Mouse (Mus musculus): ENCODE data around the gene Mgat5.

The Mgat5 gene

DNA sequence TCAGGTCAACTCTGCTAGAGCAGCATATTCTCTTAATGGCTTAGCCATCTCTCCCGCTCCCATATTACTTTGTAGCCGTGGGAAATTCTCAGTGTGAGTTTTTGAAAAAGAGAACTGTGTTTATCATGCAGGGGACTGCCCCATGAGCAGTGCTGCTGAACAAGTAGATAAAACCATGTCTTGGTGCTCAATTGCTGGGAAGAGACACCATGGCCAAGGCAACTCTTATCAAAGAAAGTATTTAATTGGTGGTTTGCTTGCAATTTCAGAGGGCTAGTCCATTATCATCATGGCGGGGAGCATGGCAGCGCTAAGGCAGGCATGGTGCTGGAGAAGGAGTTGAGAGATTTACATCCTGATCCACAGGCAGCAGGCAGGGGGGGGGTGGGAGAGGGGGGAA is 54.9 kb downstream of the Mgat5 start:
- DNase-seq (ENCODE audit: low read depth, low spot score) = no peak

DNA sequence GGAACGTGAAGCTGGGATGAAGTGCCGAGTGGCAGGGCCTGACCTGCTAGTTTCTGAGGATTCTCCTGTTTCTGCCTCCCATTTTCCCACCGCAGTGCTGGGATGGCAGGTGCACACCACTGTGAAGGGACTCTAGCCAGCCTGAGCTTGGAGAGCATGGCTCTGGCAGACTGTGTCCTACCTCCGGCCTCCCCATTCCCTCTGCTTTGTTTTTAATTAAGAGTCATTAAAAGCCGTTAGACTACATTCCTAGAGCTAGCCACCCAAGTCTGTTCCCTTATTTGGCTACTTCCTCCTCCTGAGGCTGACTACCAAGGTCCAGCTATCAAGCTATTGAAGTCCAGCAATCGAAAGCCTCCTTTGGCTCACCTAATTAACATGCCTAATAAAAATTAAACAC is 56.2 kb downstream of the Mgat5 start:
- no peak for DNase-seq (ENCODE audit: low read depth, low spot score)

DNA sequence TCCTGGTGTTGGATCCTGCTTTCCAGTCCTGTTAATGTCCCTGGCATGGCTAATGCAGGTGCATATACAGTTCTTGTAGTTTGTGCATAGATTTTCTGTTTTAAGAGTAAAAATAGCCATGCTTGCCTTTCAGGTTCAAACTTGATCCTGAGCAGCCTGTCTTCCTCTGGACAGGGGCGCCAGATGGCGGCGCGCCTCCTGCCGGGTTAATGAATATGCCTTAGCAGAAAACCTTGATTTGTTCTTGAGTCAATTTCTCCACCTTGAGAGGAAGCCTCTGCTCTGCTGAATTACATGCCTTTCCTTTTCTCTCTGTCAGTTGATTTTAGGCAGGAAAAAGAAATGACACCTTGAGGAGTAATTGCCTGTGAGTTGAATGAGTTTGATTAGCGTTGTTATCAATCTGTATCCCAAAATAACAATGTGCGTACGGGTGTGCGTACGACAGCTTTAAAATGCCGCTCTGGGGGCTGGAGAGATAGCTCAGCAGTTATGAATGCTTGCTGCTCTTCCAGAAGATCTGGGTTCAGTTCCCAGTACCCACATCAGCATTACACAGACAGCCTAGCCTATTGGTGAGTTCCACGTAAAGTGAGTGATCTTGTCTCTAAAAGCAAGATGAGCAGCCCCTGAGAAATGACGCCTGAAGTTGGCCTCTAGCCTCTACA is 57.5 kb downstream of the Mgat5 start:
- no peak for DNase-seq (ENCODE audit: low read depth, low spot score)

DNA sequence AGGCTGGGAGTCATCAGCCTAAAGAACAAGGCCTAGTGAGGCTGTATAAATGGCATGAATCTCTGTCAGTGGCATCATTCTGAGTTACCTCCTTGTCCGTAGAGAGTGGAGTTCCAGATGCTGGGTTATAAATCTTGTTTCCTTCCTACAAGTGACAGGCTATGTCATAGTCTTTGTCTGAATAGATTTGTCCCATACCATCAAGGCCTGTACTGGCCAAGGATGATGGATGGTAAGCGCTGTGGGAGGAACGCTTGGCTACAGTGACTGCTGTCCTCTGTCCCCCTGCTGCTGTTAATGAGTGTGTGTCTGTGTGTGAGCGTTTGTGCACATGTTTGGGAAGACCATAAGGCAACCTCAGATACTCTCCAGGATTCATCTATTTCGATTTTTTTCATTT is 63.2 kb downstream of the Mgat5 start:
- no peak for DNase-seq (ENCODE audit: low read depth, low spot score)

DNA sequence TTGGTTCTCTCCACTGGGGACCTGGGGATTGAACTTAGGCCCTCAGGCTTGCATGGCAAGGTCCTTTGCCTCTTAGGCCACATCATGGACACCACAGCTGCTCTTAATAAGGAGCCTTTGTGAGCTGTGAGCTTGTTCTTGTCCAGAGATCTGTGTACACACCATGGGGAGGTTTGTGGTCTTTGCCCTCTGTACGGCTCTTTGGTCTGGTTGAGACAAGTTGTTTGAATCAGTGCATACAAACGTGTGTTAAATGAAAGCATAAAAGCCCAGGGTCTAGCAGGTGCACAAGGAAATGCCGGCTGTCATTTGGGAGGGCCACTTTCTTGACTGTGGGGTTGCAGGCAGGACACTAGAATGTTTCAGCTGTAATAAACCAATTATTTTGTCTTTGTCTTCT is 64.5 kb downstream of the Mgat5 start:
- DNase-seq (ENCODE audit: low read depth, low spot score) = no peak

DNA sequence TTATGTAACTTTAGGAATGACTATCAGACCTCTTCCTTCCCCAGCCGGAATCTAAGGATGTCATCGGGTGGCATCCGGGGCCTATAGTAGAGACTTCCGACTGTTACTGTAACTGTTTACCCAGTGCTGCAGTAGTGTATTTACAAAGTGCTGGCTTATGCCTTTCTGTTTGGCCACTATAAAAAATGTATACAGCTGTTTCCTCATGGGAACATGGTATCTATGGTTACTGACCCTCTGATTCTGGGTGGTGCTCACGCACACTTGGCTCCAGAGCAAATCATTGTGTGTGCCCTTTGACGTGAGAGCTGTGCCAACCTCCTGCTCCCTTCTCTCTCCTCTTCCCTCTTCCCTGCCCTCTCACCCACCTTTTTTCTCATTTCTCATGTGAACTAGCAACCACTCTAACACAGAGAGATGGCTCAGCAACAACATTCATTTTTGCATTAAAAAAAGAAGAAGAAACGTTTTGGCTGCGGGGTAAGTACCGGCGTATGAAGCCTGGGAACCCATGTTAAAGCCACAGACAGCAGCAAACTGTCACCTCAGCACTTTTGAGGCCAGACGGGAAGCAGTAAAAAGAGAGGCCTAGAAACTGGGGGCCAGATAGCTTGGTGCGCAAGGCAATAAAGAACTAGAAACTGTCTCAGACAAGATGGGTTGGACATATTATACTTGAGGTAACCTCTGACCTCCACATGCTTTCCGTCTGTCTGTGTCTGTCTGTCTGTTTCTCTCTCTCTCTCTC is 65.6 kb downstream of the Mgat5 start:
- DNase-seq (ENCODE audit: low read depth, low spot score) = no peak

DNA sequence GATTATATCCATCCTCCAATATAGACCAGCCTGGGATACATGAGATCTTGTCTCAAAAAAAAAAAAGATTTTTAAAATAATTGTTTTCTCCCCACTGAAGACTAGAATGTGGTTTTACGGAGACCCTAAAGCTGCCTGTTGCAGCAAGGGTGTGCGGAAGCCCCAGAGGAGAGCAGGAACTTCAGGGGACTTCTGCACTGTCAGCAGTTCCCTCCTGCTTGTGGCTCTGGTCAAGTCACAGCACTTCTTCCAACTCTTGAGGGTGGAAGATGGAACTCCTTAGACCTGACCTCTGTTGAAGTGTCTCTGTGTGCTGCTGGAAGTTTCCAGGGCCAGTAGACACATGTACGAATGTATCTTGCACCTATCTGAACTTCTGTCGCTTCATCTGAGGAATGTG is 66.3 kb downstream of the Mgat5 start:
- DNase-seq (ENCODE audit: low read depth, low spot score) = no peak

DNA sequence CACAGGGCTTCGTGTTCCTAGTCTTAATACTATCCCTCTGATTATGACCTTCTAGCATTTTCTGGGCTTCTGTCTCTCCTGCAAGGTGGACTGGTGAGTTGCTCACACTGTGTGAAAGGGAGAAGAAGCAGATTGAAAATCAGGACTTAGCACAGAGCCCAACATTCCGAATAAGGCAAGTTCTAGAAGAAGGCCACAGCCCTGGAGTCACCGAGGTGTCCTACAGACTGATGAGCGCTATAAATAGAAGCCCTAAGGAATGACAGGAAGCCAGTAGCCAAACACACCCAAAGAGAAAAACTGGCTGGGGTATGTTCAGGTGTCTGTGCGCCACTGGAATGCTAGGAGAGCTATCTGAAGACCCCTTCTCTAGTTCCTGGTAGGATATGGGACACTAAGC is 68.5 kb downstream of the Mgat5 start:
- DNase-seq (ENCODE audit: low read depth, low spot score) = no peak

DNA sequence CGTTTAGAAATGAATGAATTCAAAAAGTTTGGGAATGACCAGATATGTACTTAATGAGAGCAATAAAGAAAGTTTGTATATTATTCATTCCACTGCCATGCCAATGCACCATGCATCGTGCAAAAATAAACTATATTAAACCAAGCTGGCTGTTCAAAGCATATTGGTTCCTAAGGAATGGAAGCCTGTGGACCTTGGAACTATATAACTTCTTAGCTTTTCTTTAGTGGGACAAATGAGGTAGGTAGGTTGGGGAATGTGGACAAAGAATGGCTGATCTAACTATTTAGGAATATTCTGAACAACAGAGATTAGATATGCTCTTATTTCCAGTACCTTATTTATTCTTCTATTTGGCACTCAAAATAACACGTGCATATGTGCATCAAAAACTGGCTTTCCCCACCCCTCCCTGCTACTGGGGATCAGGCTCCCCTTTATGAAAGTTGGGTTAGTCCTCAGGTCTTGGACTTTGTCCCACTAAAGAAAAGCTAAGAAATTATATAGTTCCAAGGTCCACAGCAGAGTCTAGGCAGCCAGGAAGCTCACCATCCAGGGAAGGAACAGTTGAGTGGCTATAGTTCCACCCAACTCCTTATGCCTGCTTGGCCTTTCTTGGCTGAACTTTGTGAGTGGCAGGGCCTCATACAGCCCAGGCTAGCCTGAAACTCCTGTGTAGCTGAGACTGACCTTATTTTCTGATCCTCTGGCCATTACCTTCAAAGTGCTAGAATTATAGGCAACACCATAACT is 70.9 kb downstream of the Mgat5 start:
- no peak for DNase-seq (ENCODE audit: low read depth, low spot score)

DNA sequence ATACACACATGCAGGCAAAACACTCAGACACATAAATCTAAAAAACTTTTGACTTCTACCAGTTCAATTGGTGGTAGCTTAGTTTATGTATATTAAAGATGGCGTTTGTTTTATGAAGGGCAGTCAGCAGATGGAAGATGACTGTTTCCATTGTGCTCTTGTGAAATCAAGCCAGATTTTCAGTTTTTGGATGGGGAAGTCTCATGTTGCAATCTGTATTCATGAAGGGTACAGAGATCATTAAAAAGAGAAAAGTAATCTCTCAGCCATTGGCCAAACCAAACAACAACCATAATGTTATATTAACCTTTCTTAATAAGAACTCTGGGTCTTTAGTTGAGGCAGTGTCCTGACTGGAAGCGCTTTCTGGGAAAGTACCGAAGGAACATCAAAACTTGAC is 73.3 kb downstream of the Mgat5 start:
- DNase-seq (ENCODE audit: low read depth, low spot score) = no peak

DNA sequence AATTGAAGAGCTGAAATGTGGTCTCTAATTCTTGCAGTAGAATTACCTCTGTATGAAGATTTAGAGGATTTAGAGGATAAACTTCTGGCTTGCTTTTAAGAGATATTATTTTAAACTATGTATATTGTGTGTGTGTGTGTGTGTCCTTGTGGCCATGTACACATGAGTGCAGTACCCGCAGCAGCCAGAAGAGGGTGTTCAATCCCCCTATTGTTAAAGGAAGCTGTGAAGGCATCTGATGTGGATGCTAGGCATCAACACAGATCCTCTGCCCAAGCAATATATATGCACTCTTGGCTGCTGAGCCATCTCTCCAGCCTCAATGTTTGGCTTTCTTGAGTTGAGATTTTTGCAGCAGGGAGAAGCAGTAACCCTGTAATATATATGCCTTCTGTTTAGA is 75.4 kb downstream of the Mgat5 start:
- no peak for DNase-seq (ENCODE audit: low read depth, low spot score)

DNA sequence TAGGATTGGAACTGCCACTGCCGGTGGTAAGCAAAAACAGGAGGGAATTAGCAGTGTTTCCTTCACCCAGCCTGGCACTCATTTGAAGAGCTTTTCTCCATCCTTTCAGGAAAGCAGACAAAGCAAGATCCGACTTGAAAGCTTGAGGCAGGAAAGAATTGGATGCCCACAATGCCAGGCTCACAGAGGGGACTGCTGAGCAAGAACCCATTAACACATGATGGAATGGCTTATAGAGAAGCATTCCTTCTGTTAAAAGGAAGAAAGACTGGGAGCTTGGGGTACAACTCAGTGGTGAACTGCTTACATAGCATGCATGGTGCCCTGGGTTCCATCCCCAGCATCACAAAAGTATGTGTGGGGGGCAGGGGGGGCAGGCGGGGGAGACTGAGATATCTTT is 80.2 kb downstream of the Mgat5 start:
- DNase-seq (ENCODE audit: low read depth, low spot score) = no peak

DNA sequence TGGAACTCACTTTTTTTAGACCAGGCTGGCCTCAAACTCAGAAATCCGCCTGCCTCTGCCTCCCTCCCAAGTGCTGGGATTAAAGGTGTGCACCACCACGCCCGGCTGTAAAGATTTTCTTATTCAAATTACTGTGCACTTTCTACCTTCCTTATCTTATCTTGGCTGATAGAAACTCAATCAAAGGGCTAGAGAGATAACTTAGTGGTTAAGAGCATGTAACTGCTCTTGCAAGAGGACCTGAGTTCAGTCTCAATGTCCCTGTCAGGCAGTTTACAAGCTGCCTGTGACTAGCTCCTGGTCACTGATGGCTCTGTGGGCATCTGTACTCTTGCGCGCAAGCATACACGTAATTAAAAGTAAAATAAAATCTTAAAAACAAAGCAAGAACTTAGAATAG is 82.7 kb downstream of the Mgat5 start:
- no peak for DNase-seq (ENCODE audit: low read depth, low spot score)

DNA sequence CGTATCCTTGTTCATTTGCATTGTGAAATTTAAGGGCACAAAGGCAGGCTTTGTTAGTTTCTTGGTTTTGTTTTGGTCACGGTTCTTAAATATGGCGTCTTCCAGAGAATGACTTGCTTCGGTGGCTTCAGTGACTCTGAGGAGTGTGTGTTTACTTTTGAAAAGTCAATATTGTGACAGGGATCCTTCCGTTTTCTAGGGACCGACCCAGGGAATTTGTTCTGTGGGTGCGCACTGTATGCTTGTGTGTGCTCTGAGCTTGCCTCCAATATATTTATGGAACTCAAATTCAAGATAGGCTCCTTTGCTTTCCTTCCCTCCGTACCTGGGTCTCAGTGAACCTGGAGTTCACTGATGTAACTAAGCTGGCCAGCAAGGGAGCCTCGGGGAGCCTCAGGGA is 86.1 kb downstream of the Mgat5 start:
- DNase-seq (ENCODE audit: low read depth, low spot score) = no peak

DNA sequence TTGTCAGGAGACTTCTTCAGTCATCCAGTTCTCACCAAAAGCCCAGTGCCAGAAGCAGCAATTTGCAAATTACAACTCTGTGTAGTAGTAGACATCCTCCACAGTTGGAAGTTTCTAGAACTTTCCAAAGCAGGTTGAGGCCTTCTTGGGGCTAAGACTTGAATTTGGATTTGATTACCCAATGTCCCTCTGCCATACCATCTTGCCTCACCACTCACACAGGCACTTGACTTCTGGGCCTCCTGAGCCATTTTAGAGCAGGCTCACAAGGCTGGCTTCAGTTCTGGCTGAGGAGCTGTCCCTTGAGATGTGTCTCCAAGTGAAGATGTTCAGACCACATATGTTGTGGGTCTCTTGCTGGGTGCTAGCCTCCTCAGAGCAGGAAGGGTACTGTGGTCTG is 86.9 kb downstream of the Mgat5 start:
- DNase-seq (ENCODE audit: low read depth, low spot score) = no peak

DNA sequence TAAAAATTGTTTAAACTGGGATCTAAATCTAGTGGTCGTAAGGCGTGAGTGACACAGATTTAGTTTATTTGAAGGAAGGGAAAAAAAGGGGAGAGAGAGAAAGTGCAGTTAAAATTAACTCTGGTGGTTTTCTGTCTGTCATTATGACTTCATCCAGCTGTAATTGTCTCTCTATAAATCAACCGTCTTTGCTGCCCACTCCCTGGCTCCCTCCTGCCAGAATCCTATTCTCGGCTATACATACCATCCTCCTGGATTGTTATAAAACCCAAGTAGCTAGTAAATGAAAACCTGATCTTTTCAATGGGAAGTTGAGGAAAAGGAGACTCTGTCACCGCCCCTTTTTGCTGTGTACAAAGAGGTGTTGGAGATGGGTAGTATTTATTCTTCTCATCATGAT is 88.5 kb downstream of the Mgat5 start:
- DNase-seq (ENCODE audit: low read depth, low spot score) = no peak

DNA sequence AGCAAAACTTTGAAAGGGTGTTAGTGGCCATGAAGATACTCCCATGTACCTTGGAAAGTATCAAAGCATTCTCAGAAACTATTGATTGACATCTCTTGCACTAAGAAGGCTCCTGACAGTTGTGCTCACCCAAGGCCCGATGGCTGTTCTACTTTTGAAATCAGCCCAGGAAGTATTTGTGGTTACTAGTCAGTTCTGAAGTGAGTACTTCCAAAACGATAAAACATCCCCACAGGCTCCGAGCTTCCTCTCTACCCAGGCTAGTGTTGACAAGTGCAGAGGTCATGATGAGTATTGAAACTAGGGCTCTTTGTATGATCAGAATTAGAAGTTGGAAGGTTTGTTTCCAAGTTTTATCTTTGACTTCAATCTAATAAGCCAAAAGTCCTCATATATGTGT is 92.0 kb downstream of the Mgat5 start:
- no peak for DNase-seq (ENCODE audit: low read depth, low spot score)

DNA sequence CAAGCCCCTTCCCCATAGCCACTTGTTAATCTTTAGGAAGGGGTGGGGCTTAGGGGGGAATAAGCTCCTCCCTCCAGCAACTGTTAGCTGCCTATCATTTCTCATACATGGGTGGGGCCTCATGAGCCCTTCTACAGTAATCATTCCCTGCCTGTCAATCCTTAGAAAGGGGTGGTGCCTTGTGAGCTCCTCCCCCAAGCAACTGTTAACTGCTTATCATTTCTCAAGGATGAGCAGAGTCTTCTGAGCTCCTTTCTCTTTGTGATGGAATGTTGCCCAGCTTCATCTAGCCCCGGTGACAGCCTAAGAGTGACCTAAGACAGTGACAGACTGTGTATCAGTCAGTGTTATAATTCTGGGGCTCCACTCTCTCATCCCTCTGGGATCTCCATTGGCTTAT is 95.0 kb downstream of the Mgat5 start:
- no peak for DNase-seq (ENCODE audit: low read depth, low spot score)

DNA sequence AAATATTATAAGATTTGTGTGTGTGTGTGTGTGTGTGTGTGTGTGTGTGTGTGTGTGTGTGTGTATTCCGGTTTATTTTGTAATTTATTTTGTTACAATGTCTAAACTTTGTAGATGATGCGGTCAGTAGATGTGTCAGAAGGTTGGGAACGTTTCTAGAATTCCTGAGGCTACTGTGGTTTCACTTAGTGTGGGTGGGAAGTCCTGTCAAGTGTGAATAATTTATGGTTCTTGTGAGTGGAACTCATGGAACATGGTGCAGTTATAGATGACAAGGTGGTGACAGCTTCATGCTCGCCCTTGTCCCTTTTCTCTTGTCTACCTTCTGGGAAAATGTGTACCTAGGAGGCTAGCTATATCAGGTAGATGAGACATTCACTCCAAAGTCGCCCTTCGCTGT is 96.2 kb downstream of the Mgat5 start:
- no peak for DNase-seq (ENCODE audit: low read depth, low spot score)

DNA sequence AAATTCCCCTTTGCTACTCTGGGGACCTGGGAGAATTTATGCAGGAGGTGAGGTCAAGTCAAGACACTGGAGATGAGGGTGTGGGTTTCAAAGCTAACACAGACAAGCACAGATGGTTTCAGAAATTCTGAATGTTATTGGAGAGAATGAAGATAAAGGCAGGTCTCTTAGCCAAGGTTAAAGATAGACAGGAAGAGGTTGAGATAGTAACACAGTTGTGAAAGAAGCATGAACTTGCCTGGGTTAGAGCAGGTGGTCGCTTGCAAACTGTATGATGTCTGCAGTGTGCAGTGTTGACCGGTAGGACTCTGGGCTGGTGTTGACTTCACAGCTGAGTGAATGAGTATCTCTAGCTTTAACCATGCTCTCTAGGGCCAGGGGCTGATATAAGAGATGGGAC is 97.8 kb downstream of the Mgat5 start:
- no peak for DNase-seq (ENCODE audit: low read depth, low spot score)

DNA sequence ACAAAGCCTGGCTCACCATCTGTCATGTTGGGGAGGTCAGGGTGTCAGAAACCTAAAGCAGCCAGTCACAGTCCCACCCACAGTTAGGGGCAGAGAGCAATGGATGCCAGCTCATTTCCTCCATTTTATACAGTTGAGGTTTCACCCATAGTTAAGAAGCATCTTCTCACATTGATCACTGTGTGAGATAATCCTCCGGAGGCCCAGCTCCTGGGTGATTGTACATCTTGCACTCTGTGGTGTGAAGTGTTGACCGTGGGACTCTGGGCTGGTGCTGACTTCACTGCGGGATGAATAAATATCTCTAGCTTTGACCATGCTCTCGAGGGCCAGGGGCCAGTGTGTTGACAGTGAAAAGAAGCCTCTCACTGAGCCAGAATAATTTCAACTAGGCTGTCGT is 99.0 kb downstream of the Mgat5 start:
- no peak for DNase-seq (ENCODE audit: low read depth, low spot score)

DNA sequence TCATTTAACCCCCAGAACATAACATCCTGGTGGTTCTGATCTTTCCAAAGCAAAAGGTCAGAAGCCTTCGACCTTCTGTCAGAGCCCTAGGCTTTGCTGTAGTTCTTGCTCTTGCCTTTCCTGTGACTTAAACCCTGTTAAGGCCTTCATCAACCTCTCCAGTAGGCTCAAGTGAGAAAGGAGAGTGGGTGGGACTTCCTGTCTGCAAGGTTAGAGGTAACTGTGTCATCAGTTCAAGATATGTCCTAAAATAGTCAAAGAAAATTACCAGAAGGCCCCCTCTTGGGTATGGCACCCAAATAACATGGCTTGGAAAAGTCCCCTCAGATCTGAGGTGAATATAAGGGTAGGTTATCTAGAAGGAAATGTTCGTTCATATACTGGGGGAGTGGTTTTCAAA is 99.5 kb downstream of the Mgat5 start:
- DNase-seq (ENCODE audit: low read depth, low spot score) = no peak

DNA sequence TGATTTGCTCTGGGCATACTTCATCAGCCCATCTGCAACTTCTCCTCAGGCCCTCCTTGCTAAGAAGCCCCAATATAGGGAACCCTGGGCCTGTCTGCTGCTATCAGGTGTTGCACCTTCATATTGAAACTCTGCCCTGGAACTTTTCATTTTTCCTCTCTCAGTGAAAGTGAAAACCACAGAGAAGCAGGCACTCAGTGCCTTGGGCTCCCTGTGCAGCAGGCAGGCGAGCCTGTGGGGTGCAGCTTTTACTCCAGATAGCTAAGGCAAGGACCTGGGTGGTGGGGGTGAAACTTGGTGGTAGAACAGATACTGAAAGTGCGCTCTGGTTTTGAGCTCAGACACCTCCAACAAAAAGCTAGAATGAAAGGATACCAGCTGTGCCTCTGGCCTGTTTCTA is 100.8 kb downstream of the Mgat5 start:
- no peak for DNase-seq (ENCODE audit: low read depth, low spot score)
